Mouse (Mus musculus): Measurements from ENCODE around the gene Cav3.

DNA sequence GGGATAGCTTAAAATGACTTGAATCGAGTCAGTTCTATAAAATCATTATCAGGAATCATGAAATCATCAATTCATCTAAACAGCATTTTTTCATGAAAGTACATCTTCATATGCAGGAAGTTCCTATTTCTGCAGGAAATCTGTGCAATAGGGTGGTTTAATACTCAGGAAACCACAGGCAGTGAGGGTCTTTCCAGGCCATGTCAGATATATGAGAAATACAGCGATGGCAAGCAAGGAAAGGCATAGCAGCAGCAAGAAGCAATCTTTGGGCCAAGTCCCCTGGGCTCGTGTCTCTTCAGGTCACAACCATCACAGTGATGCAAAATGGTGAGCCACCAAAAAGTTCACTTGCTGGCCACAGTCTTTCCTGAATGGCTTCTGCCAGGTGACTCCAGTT lies 13.6 kb upstream of the Cav3 start:
- TF ChIP-seq CTCF (IDR thresholded peaks at IDR 0.05; ENCODE audit: borderline replicate concordance, extremely low read depth, insufficient read depth, insufficient read length) (no peak), POLR2A (IDR thresholded peaks at IDR 0.05; ENCODE audit: borderline replicate concordance, extremely low read depth, insufficient read depth, insufficient read length, poor library complexity, severe bottlenecking) (no peak)
